Mouse (Mus musculus) neural tube, postnatal 0 days (tissue): ENCODE measurements around the gene Pnn. TPM values are rescaled to one million over a fixed set of nuclear protein-coding genes. Genes with fewer than 3 reads are reported as not detected.

Experiments
- polyA plus RNA-seq: library from polyadenylated mRNA; unstranded; fragments of >200 nt; fragmentation: Nextera tagmentation; extraction: Ambion mirVana; gene quantifications from 2 replicates; pipeline ENCODE4 v1.2.1, GENCODE M21; 2015

The Pnn gene
- polyA plus RNA-seq, result 77.6 and 97.3 TPM in 2 replicates

GRCm38 (mm10) chr12:59066448-59067077, at the start of gene Pnn:
Gene Pnn, plus strand, starts transcription at chr12:59066884.

GRCm38 (mm10) chr12:59060993-59061595, 5.6 kb upstream of the Pnn start, which contains the start of gene Trappc6b:
Gene Trappc6b, minus strand, starts transcription at chr12:59061472.

GRCm38 (mm10) chr12:59095104-59096025, 28.7 kb downstream of the Pnn start, which contains the start of gene Mia2:
Gene Mia2, plus strand, starts transcription at chr12:59095799.

Other genes starting within 250 kb of the Pnn start
- 69.3 and 70.6 TPM in 2 replicates for gene Sec23a, start 54.9 kb upstream of the Pnn start, polyA plus RNA-seq
- 11.8 and 12.0 TPM in 2 replicates for gene Gemin2, start 53.5 kb upstream of the Pnn start, polyA plus RNA-seq
- 177 and 182 TPM in 2 replicates for gene Trappc6b, start 5.4 kb upstream of the Pnn start, polyA plus RNA-seq
- 31.9 and 41.4 TPM in 2 replicates for gene Mia2, start 28.9 kb downstream of the Pnn start, polyA plus RNA-seq
- 8.2 and 9.9 TPM in 2 replicates for gene Fbxo33, start 152.8 kb downstream of the Pnn start, polyA plus RNA-seq